Mouse (Mus musculus) thymus, adult 2 months (tissue): ENCODE results near the gene Rangrf.

ENCODE experiments used
- CTCF ChIP-seq: fragments of 200-500 bp; IDR thresholded peaks from 2 replicates; pipeline ENCODE4 v1.5.1; 2012; ENCODE audit warnings: mild to moderate bottlenecking, control low read depth, low read length, moderate library complexity, borderline replicate concordance; ENCODE audit not compliant: control insufficient read depth, poor library complexity, insufficient read depth; ENCODE audit errors: extremely low read depth
- POLR2A ChIP-seq: fragments of 200-500 bp; IDR thresholded peaks from 2 replicates; pipeline ENCODE4 v1.6.1; 2012; ENCODE audit warnings: mild to moderate bottlenecking, low read length, control low read depth, moderate library complexity; ENCODE audit not compliant: control insufficient read depth, poor library complexity, insufficient read depth; ENCODE audit errors: extremely low read depth

DNA sequence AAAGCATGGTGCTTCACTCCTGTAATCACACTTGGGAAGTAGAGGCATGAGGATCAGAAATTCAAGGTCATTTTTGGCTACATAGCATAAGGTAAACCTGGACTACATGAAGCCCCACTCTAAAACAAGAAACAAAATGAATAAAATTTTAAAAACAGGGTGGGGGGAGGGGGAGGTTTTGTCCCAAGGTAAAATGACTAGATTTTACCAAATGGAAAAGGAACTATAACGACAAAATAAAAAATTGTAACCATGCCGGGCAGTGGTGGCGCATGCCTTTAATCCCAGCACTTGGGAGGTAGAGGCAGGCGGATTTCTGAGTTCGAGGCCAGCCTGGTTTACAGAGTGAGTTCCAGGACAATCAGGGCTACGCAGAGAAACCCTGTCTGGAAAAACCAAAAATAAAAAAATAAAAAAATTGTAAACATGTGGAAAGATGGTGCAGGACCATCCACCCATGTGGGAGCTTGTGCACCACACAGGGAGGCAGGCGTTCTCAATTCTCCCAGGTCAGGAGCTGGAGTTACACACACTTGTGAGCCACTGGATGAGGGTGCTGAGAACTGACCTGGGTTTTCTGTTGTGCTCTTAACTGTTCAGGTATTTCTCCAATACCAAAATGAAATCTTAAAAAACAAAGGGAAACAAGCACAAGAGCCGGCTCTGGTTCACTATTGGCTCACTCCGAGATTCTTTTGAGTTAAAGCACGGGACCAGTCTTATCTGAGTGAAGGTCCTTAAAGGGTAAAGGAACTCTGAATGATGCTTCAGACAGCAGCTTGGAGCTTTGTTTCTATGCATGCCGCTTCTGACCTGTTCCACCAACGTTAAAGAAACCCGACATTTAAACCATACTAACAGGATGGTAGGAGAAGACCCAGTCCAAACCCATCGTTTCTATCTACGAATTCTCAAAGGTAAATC, 35.7 kb upstream of the Rangrf start:
- TF ChIP-seq CTCF, result no peak
- TF ChIP-seq POLR2A, result no peak
